11 mouse cellular contexts compared by ENCODE assay signal in the genomic region with DNA sequence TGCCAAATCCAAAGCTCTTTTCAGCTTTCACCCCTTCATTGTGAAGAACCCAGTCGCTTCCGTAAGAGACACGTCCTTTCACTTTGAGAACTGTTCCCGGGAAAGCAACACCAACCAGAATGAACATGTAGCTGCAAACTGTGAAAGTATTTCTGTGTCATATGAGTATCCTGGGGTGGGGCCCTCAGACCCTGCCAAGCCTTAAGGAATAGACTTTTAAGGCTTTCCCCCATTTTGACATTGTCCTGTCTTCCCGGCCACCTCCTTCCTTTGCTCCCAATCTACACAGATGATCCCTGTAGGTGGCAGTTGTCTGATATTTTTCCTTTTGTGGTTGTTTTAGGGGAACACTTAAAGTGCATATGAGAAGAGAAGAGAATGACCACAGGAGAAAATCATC. TPM values are rescaled to one million over a fixed set of nuclear protein-coding genes. Genes with fewer than 3 reads are reported as not detected.
A peak's percentile ranks its signal among the peaks of the same experiment; 100 is the strongest.
DNase-seq lines count a peak whose midpoint lies in the region; ATAC-seq and TF ChIP-seq lines count a peak whose summit lies in the region.
"Had no signal": no experiment of that assay in that cellular context is flagged by ENCODE, and none has a peak within 500 bp of the region (broad histone marks: within the 10 kb centered on the region; RNA-seq: fewer than 3 reads in every experiment).

No protein-coding gene starts in this region.

- no peak overlapping the region for H3K4me3 ChIP-seq in liver, postnatal 0 days (ENCODE audit: low read depth, low read length)
- H3K4me3 ChIP-seq: embryonic facial prominence, embryonic 13.5 days; stomach, embryonic 15.5 days had no signal

- no peaks in the 10 kb centered on the region for H3K27me3 ChIP-seq in liver, postnatal 0 days (ENCODE audit: insufficient read depth, low read length)
- H3K27me3 ChIP-seq: embryonic facial prominence, embryonic 13.5 days; stomach, embryonic 15.5 days had no signal

- peak; percentile 4 for DNase-seq in lung, postnatal 10 days
- no peak for DNase-seq in lung, postnatal 36 days
- peak; percentile 51 to 74 for DNase-seq in cerebellum, postnatal 25 days
- peak; percentile 42 to 62 for DNase-seq in layer of hippocampus, postnatal 14 days (ENCODE audit: low spot score in 2 of 2)
- peak; percentile 30 for DNase-seq in skeletal muscle tissue, adult 2 months (ENCODE audit: low read depth, low spot score)
- DNase-seq in spleen, postnatal 4 days (ENCODE audit: low spot score in 2 of 2), result no peak
- no peak for DNase-seq in liver, postnatal 0 days

- no peak overlapping the region for H3K4me2 ChIP-seq in liver, postnatal 0 days (ENCODE audit: low read depth, low read length)
- H3K4me2 ChIP-seq: embryonic facial prominence, embryonic 13.5 days; stomach, embryonic 15.5 days had no signal

- no peak for ATAC-seq in liver, postnatal 0 days
- ATAC-seq: intestine, postnatal 0 days had no signal

- H3K27ac ChIP-seq in liver, postnatal 0 days (ENCODE audit: low read depth), result no peak overlapping the region
- H3K27ac ChIP-seq: embryonic facial prominence, embryonic 13.5 days; stomach, embryonic 15.5 days had no signal

- H3K9me3 ChIP-seq in liver, postnatal 0 days (ENCODE audit: low read length), result no peaks in the 10 kb centered on the region
- H3K9me3 ChIP-seq: embryonic facial prominence, embryonic 13.5 days; stomach, embryonic 15.5 days had no signal

- no peaks in the 10 kb centered on the region for H3K4me1 ChIP-seq in liver, postnatal 0 days (ENCODE audit: insufficient read depth)

- H3K36me3 ChIP-seq in liver, postnatal 0 days (replicated peaks; ENCODE audit: insufficient read depth, low read length), result no peaks in the 10 kb centered on the region
- H3K36me3 ChIP-seq: stomach, embryonic 15.5 days had no signal

- no peak for TF ChIP-seq EP300 in liver, postnatal 0 days (IDR thresholded peaks at IDR 0.05; ENCODE audit: low read depth)

- no peak overlapping the region for H3K9ac ChIP-seq in liver, postnatal 0 days (replicated peaks)
- H3K9ac ChIP-seq: embryonic facial prominence, embryonic 13.5 days; stomach, embryonic 15.5 days had no signal

- 84% methylated on average over 5 of the region's 5 CpGs for WGBS in liver, postnatal 0 days (ENCODE audit: insufficient replicate concordance)

- TF ChIP-seq CTCF in liver, postnatal 0 days (IDR thresholded peaks at IDR 0.05; ENCODE audit: low read depth), result no peak

RNA-seq across cellular contexts. Expression of gene Gm11146, which starts 5.3 kb away (rescaled TPM):
- not detected for total RNA-seq in layer of hippocampus, postnatal 14 days (2021)
- polyA plus RNA-seq in liver, postnatal 0 days (2015; fragmentation: Nextera tagmentation; extraction: Ambion mirVana), result not detected in 2 replicates
- polyA plus RNA-seq: embryonic facial prominence, embryonic 13.5 days; intestine, postnatal 0 days; lung, embryonic 16.5 days; stomach, embryonic 15.5 days had no signal

Comparison
In these comparisons a context has a peak if more than half of its experiments do, and no peak if none do; other contexts are left out.
1. DNase-seq: peak in lung, postnatal 10 days (single experiment), cerebellum, postnatal 25 days (2 of 2), layer of hippocampus, postnatal 14 days (2 of 2) and skeletal muscle tissue, adult 2 months (single experiment); none in lung, postnatal 36 days (single experiment), spleen, postnatal 4 days (0 of 2) and liver, postnatal 0 days (single experiment).